In genomic region chr11:24095236-24095635, GRCm38 (mm10) we compare ENCODE assay signal across 13 mouse cellular contexts. TPM values are rescaled to one million over a fixed set of nuclear protein-coding genes. Genes with fewer than 3 reads are reported as not detected.
DNase-seq lines count a peak whose midpoint lies in the region; ATAC-seq and TF ChIP-seq lines count a peak whose summit lies in the region.
"Had no signal": no experiment of that assay in that cellular context is flagged by ENCODE, and none has a peak within 500 bp of the region (broad histone marks: within the 10 kb centered on the region; RNA-seq: fewer than 3 reads in every experiment).

No protein-coding gene starts in this region.

- no peaks in the 10 kb centered on the region for H3K27me3 ChIP-seq in liver, embryonic 12.5 days (replicated peaks)
- H3K27me3 ChIP-seq in liver, postnatal 0 days (ENCODE audit: insufficient read depth, low read length) = no peaks in the 10 kb centered on the region
- H3K27me3 ChIP-seq in forebrain, embryonic 13.5 days = no peaks in the 10 kb centered on the region
- no peaks in the 10 kb centered on the region for H3K27me3 ChIP-seq in intestine, embryonic 15.5 days (replicated peaks)
- H3K27me3 ChIP-seq in neural tube, embryonic 14.5 days (ENCODE audit: control insufficient read depth, insufficient read depth, low read length) = no peaks in the 10 kb centered on the region

- H3K4me2 ChIP-seq in liver, embryonic 12.5 days = peak overlapping the region; percentile 20
- no peak overlapping the region for H3K4me2 ChIP-seq in liver, postnatal 0 days (ENCODE audit: low read depth, low read length)
- H3K4me2 ChIP-seq in forebrain, embryonic 13.5 days = peak overlapping the region; percentile 54
- peak overlapping the region; percentile 37 for H3K4me2 ChIP-seq in intestine, embryonic 15.5 days (replicated peaks)
- peak overlapping the region; percentile 39 for H3K4me2 ChIP-seq in neural tube, embryonic 14.5 days (ENCODE audit: low read depth, low read length)

- DNase-seq in liver, postnatal 0 days = no peak
- no peak for DNase-seq in spleen, adult 12 weeks (ENCODE audit: low spot score)
- no peak for DNase-seq in cerebellum, adult 18-20 months
- no peak for DNase-seq in adrenal gland, adult (ENCODE audit: inconsistent age in 2 of 2, low spot score in 1 of 2)
- DNase-seq: adrenal gland, adult 8-10 months; cerebellum, postnatal 10 days; heart, postnatal 4 days; lung, postnatal 36 days had no signal

- no peak for ATAC-seq in liver, embryonic 12.5 days
- no peak for ATAC-seq in liver, postnatal 0 days
- ATAC-seq in forebrain, embryonic 13.5 days = peak; percentile 74
- ATAC-seq in intestine, embryonic 15.5 days = no peak
- no peak for ATAC-seq in neural tube, embryonic 14.5 days (ENCODE audit: low read depth)

- H3K4me1 ChIP-seq in liver, embryonic 12.5 days = peaks cover 82% of the 10 kb centered on the region
- H3K4me1 ChIP-seq in liver, postnatal 0 days (ENCODE audit: insufficient read depth) = peaks cover 7% of the 10 kb centered on the region
- peaks cover 97% of the 10 kb centered on the region for H3K4me1 ChIP-seq in forebrain, embryonic 13.5 days
- H3K4me1 ChIP-seq in intestine, embryonic 15.5 days (replicated peaks) = peaks cover 28% of the 10 kb centered on the region
- peaks cover 71% of the 10 kb centered on the region for H3K4me1 ChIP-seq in neural tube, embryonic 14.5 days (ENCODE audit: control insufficient read depth, insufficient read depth, low read length)

- H3K9me3 ChIP-seq in liver, embryonic 12.5 days (replicated peaks) = no peaks in the 10 kb centered on the region
- no peaks in the 10 kb centered on the region for H3K9me3 ChIP-seq in liver, postnatal 0 days (ENCODE audit: low read length)
- no peaks in the 10 kb centered on the region for H3K9me3 ChIP-seq in forebrain, embryonic 13.5 days (replicated peaks)
- H3K9me3 ChIP-seq in intestine, embryonic 15.5 days = no peaks in the 10 kb centered on the region
- H3K9me3 ChIP-seq in neural tube, embryonic 14.5 days (ENCODE audit: control insufficient read depth, low read length) = no peaks in the 10 kb centered on the region
- H3K9me3 ChIP-seq: G1E had no signal

- 47% methylated on average over 9 of the region's 9 CpGs for WGBS in liver, embryonic 12.5 days (ENCODE audit: insufficient replicate concordance)
- WGBS in liver, postnatal 0 days (ENCODE audit: insufficient replicate concordance) = 46% methylated on average over 9 of the region's 9 CpGs
- 22% methylated on average over 9 of the region's 9 CpGs for WGBS in forebrain, embryonic 13.5 days
- WGBS in intestine, embryonic 15.5 days = 32% methylated on average over 9 of the region's 9 CpGs
- WGBS in neural tube, embryonic 14.5 days = 21% methylated on average over 9 of the region's 9 CpGs

- no peak for TF ChIP-seq CTCF in liver, postnatal 0 days (IDR thresholded peaks at IDR 0.05; ENCODE audit: low read depth)

- no peak overlapping the region for H3K4me3 ChIP-seq in liver, embryonic 12.5 days
- H3K4me3 ChIP-seq in liver, postnatal 0 days (ENCODE audit: low read depth, low read length) = no peak overlapping the region
- peak overlapping the region; percentile 20 for H3K4me3 ChIP-seq in forebrain, embryonic 13.5 days
- H3K4me3 ChIP-seq in intestine, embryonic 15.5 days (replicated peaks) = no peak overlapping the region
- peak overlapping the region; percentile 6; the same call in 1 of the 2 replicates for H3K4me3 ChIP-seq in neural tube, embryonic 14.5 days (ENCODE audit: low read depth, low read length)

- H3K9ac ChIP-seq in liver, embryonic 12.5 days = no peak overlapping the region; the same call in 1 of the 2 replicates
- no peak overlapping the region for H3K9ac ChIP-seq in liver, postnatal 0 days (replicated peaks)
- H3K9ac ChIP-seq in forebrain, embryonic 13.5 days = peak overlapping the region; percentile 52
- no peak overlapping the region for H3K9ac ChIP-seq in intestine, embryonic 15.5 days
- H3K9ac ChIP-seq in neural tube, embryonic 14.5 days (replicated peaks; ENCODE audit: low read depth, low read length) = no peak overlapping the region; the same call in 1 of the 2 replicates

- no peak for TF ChIP-seq EP300 in liver, postnatal 0 days (IDR thresholded peaks at IDR 0.05; ENCODE audit: low read depth)

- H3K27ac ChIP-seq in liver, embryonic 12.5 days = peak overlapping the region; percentile 52; the same call in 1 of the 2 replicates
- H3K27ac ChIP-seq in liver, postnatal 0 days (ENCODE audit: low read depth) = no peak overlapping the region
- H3K27ac ChIP-seq in forebrain, embryonic 13.5 days = peak overlapping the region; percentile 93
- H3K27ac ChIP-seq in intestine, embryonic 15.5 days = 0 out of 2 replicates have a peak overlapping the region, but pooled peaks have one; percentile 14
- H3K27ac ChIP-seq in neural tube, embryonic 14.5 days (ENCODE audit: low read depth, low read length) = peak overlapping the region; percentile 53; the same call in 1 of the 2 replicates

- peaks cover 66% of the 10 kb centered on the region for H3K36me3 ChIP-seq in liver, embryonic 12.5 days
- no peaks in the 10 kb centered on the region for H3K36me3 ChIP-seq in liver, postnatal 0 days (replicated peaks; ENCODE audit: insufficient read depth, low read length)
- peaks cover 7% of the 10 kb centered on the region; the same call in 1 of the 2 replicates for H3K36me3 ChIP-seq in forebrain, embryonic 13.5 days (ENCODE audit: poor library complexity, severe bottlenecking)
- H3K36me3 ChIP-seq in intestine, embryonic 15.5 days = no peaks in the 10 kb centered on the region
- H3K36me3 ChIP-seq in neural tube, embryonic 14.5 days (ENCODE audit: control insufficient read depth, insufficient read depth, low read length) = no peaks in the 10 kb centered on the region

RNA-seq across cellular contexts. Expression of gene Bcl11a, which starts 17.4 kb away (rescaled TPM):
- polyA plus RNA-seq in liver, embryonic 12.5 days (2016; fragmentation: Nextera tagmentation; extraction: Ambion mirVana) = 53.4 and 53.5 TPM in 2 replicates
- polyA plus RNA-seq in liver, postnatal 0 days (2015; fragmentation: Nextera tagmentation; extraction: Ambion mirVana) = 6.6 and 10.3 TPM in 2 replicates
- polyA plus RNA-seq in forebrain, embryonic 13.5 days (2015; fragmentation: Nextera tagmentation; extraction: Ambion mirVana) = 159 and 161 TPM in 2 replicates
- 17.3 and 19.7 TPM in 2 replicates for polyA plus RNA-seq in intestine, embryonic 15.5 days (2015; fragmentation: Nextera tagmentation; extraction: Ambion mirVana)
- 143 and 145 TPM in 2 replicates for polyA plus RNA-seq in neural tube, embryonic 14.5 days (2014; fragmentation: Nextera tagmentation; extraction: Ambion mirVana)

RNA-seq across cellular contexts. Expression of gene A830031A19Rik, which starts 20.4 kb away (rescaled TPM):
- not detected in 2 replicates for polyA plus RNA-seq in liver, embryonic 12.5 days (2016; fragmentation: Nextera tagmentation; extraction: Ambion mirVana)
- not detected in 2 replicates for polyA plus RNA-seq in liver, postnatal 0 days (2015; fragmentation: Nextera tagmentation; extraction: Ambion mirVana)
- not detected in 2 replicates for polyA plus RNA-seq in forebrain, embryonic 13.5 days (2015; fragmentation: Nextera tagmentation; extraction: Ambion mirVana)
- not detected in 2 replicates for polyA plus RNA-seq in intestine, embryonic 15.5 days (2015; fragmentation: Nextera tagmentation; extraction: Ambion mirVana)
- not detected in 2 replicates for polyA plus RNA-seq in neural tube, embryonic 14.5 days (2014; fragmentation: Nextera tagmentation; extraction: Ambion mirVana)
- polyA plus RNA-seq: G1E had no signal

Comparison
In these comparisons a context has a peak if more than half of its experiments do, and no peak if none do; other contexts are left out.
1. H3K4me3 ChIP-seq: peak in forebrain, embryonic 13.5 days (single experiment) and neural tube, embryonic 14.5 days (single experiment); none in liver, embryonic 12.5 days (single experiment), liver, postnatal 0 days (single experiment) and intestine, embryonic 15.5 days (single experiment).